Mouse (Mus musculus) CH12.LX (cell line): Measurements from ENCODE around the gene Dnm3.

Source experiments
- CTCF ChIP-seq, 2 experiments: IDR thresholded peaks in 1 of 2; conservative IDR thresholded peaks in 1 of 2; 2 replicates each; pipeline ENCODE4 v1.5.1; 2011 to 2012; ENCODE audit warnings: low read depth in 2 of 2, low read length in 2 of 2, improper control_type of control experiment in 1 of 2, inconsistent platforms in 1 of 2, mild to moderate bottlenecking in 1 of 2, moderate library complexity in 1 of 2
- ETS1 ChIP-seq: conservative IDR thresholded peaks from 2 replicates; pipeline ENCODE4 v1.6.1; 2012; ENCODE audit warnings: low read depth, mild to moderate bottlenecking, inconsistent platforms, low read length, improper control_type of control experiment, moderate library complexity
- MAX ChIP-seq: IDR thresholded peaks from 2 replicates; pipeline ENCODE4 v1.6.1; 2011; ENCODE audit warnings: low read length, improper control_type of control experiment
- POLR2A ChIP-seq: IDR thresholded peaks from 2 replicates; pipeline ENCODE4 v1.6.1; 2011; ENCODE audit warnings: low read depth, mild to moderate bottlenecking, improper control_type of control experiment, low read length
- SIN3A ChIP-seq: IDR thresholded peaks from 2 replicates; pipeline ENCODE4 v1.6.1; 2012; ENCODE audit warnings: low read length, improper control_type of control experiment, inconsistent platforms
- UBTF ChIP-seq: IDR thresholded peaks from 2 replicates; pipeline ENCODE4 v1.6.1; 2012; ENCODE audit warnings: low read depth, mild to moderate bottlenecking, inconsistent platforms, low read length, improper control_type of control experiment, moderate library complexity
- ZC3H11A ChIP-seq: IDR thresholded peaks from 2 replicates; pipeline ENCODE4 v1.6.1; 2012; ENCODE audit warnings: low read depth, mild to moderate bottlenecking, inconsistent platforms, low read length, improper control_type of control experiment

GRCm38 (mm10) chr1:162394549-162394948, 83.3 kb downstream of the Dnm3 start:
- TF ChIP-seq UBTF, result no peak
- TF ChIP-seq MAX, result no peak
- TF ChIP-seq POLR2A, result no peak
- TF ChIP-seq CTCF (conservative IDR thresholded peaks at IDR 0.05 in 1 of 2, IDR thresholded peaks at IDR 0.05 in 1 of 2; ENCODE audit: low read depth in 2 of 2, low read length in 2 of 2), result no peak
- no peak for TF ChIP-seq SIN3A
- TF ChIP-seq ZC3H11A, result no peak
- TF ChIP-seq ETS1, result no peak
